Mouse (Mus musculus) neural tube, embryonic 11.5 days (tissue): ENCODE data around the gene Olfr229. TPM values are rescaled to one million over a fixed set of nuclear protein-coding genes. Genes with fewer than 3 reads are reported as not detected.
"Not testable (repeated sequence)": the region's sequence is repeated elsewhere in the genome, so short reads cannot be mapped to it uniquely, and the experiment has no call there.

Experiments
- ATAC-seq: fragments of 200-750 bp; cut with Nextera tagmentation; 2 replicates; pipeline ENCODE4 v1.8.0; 2017; ENCODE audit warnings: moderate number of reproducible peaks, mild to moderate bottlenecking, moderate TSS enrichment, moderate library complexity; ENCODE audit not compliant: insufficient read depth, low FRiP score, low TSS enrichment
- DNase-seq: peaks from one replicate; pipeline ENCODE4 v3.0.0-alpha.2; 2015; ENCODE audit warnings: low spot score
- H3K27ac ChIP-seq: fragments of 300-500 bp; sonication (generic); 2 replicates; pipeline ENCODE4 v1.5.1; 2014; ENCODE audit warnings: low read depth, mild to moderate bottlenecking, low read length
- H3K27me3 ChIP-seq: fragments of 300-500 bp; sonication (generic); 2 replicates; pipeline ENCODE4 v1.6.1; 2014; ENCODE audit warnings: mild to moderate bottlenecking, low read length, mixed read lengths; ENCODE audit not compliant: control insufficient read depth, insufficient read depth
- H3K36me3 ChIP-seq: fragments of 300-500 bp; sonication (generic); 2 replicates; pipeline ENCODE4 v1.6.1; 2014; ENCODE audit warnings: mild to moderate bottlenecking, low read length, moderate library complexity, mixed read lengths; ENCODE audit not compliant: control insufficient read depth, insufficient read depth
- H3K4me1 ChIP-seq: fragments of 300-500 bp; sonication (generic); 2 replicates; pipeline ENCODE4 v1.6.1; 2014; ENCODE audit warnings: low read length, mixed read lengths; ENCODE audit not compliant: control insufficient read depth, insufficient read depth
- H3K4me2 ChIP-seq: fragments of 300-500 bp; sonication (generic); 2 replicates; pipeline ENCODE4 v1.6.1; 2014; ENCODE audit warnings: low read depth, mild to moderate bottlenecking, moderate library complexity
- H3K4me3 ChIP-seq: fragments of 300-500 bp; sonication (generic); 2 replicates; pipeline ENCODE4 v1.5.1; 2014; ENCODE audit warnings: low read depth, low read length
- H3K9ac ChIP-seq: fragments of 300-500 bp; sonication (generic); 2 replicates; pipeline ENCODE4 v1.6.1; 2014; ENCODE audit warnings: mild to moderate bottlenecking, low read length
- H3K9me3 ChIP-seq: fragments of 300-500 bp; sonication (generic); 2 replicates; pipeline ENCODE4 v1.6.1; 2016; ENCODE audit warnings: low read length; ENCODE audit not compliant: control insufficient read depth
- whole genome bisulfite sequencing: fragments of 180-500 bp; shearing (Covaris S2); extraction: QIAGEN DNeasy Blood & Tissue Kit; methylation state at CpG from one replicate; pipeline ENCODE4 v1.1.7; 2014; 5-methylcytosine and 5-hydroxymethylcytosine counted together
- polyA plus RNA-seq: library from polyadenylated mRNA; unstranded; fragments of >200 nt; fragmentation: Nextera tagmentation; extraction: Ambion mirVana; gene quantifications from 2 replicates; pipeline ENCODE4 v1.2.1, GENCODE M21; 2014

Olfr229 gene
- not detected in 2 replicates for polyA plus RNA-seq

GRCm38 (mm10) chr9:39907036-39907435 is at the start of gene Olfr229:
Gene Olfr229, plus strand, starts transcription at chr9:39907336.
- Histone ChIP-seq H3K4me1 (no peaks in the 10 kb centered on the region), H3K4me3 (no peak within 1 kb of the TSS), H3K36me3 (no peaks in the 10 kb centered on the region), H3K9me3 (no peaks in the 10 kb centered on the region), H3K27me3 (no peaks in the 10 kb centered on the region), H3K9ac (no peak within 1 kb of the TSS), H3K4me2 (no peak within 1 kb of the TSS), H3K27ac (no peak within 1 kb of the TSS)
- WGBS: 75% methylated on average over 2 of the region's 2 CpGs
- ATAC-seq (no peak), DNase-seq (no peak)

GRCm38 (mm10) chr9:39866122-39866521 is 41.0 kb upstream of the Olfr229 start, which contains the start of gene Olfr972:
Gene Olfr972, plus strand, starts transcription at chr9:39866422.
- no peak for ATAC-seq
- H3K9me3 ChIP-seq: no peaks in the 10 kb centered on the region
- DNase-seq: no peak
- no peak within 1 kb of the TSS for H3K4me2 ChIP-seq
- no peak within 1 kb of the TSS for H3K27ac ChIP-seq
- H3K36me3 ChIP-seq: no peaks in the 10 kb centered on the region
- H3K27me3 ChIP-seq: no peaks in the 10 kb centered on the region
- H3K9ac ChIP-seq: no peak within 1 kb of the TSS
- H3K4me1 ChIP-seq: no peaks in the 10 kb centered on the region
- H3K4me3 ChIP-seq: no peak within 1 kb of the TSS
- 74% methylated on average over 2 of the region's 2 CpGs for WGBS

GRCm38 (mm10) chr9:39871986-39872385 is 35.1 kb upstream of the Olfr229 start:
- 91% methylated on average over 1 of the region's 1 CpGs for WGBS
- not testable (repeated sequence) for H3K9ac ChIP-seq, DNase-seq, H3K4me1 ChIP-seq, H3K36me3 ChIP-seq, H3K9me3 ChIP-seq, H3K4me3 ChIP-seq, H3K27ac ChIP-seq, H3K27me3 ChIP-seq, H3K4me2 ChIP-seq, ATAC-seq

GRCm38 (mm10) chr9:39877541-39878396 is 29.4 kb upstream of the Olfr229 start:
- ATAC-seq, H3K4me3 ChIP-seq, H3K27me3 ChIP-seq, H3K4me1 ChIP-seq, H3K9me3 ChIP-seq, DNase-seq, H3K9ac ChIP-seq, H3K27ac ChIP-seq, H3K4me2 ChIP-seq, H3K36me3 ChIP-seq: not testable (repeated sequence)
- WGBS: no CpG with 5 or more reads among the region's 4 CpGs

- Histone ChIP-seq H3K4me1 (no peaks in the 10 kb centered on the region), H3K27ac (no peak overlapping the region), H3K36me3 (no peaks in the 10 kb centered on the region), H3K4me2 (no peak overlapping the region), H3K9ac (no peak overlapping the region), H3K9me3 (no peaks in the 10 kb centered on the region), H3K27me3 (no peaks in the 10 kb centered on the region), H3K4me3 (no peak overlapping the region)
- no peak for ATAC-seq
- no peak for DNase-seq
- WGBS: 80% methylated on average over 6 of the region's 6 CpGs
These were observed 2.0 kb upstream of the Olfr229 start for GRCm38 (mm10) chr9:39905106-39905505.

- 87% methylated on average over 3 of the region's 3 CpGs for WGBS
- no peak overlapping the region for H3K9ac ChIP-seq
- ATAC-seq (no peak), DNase-seq (no peak)
- H3K36me3 ChIP-seq: no peaks in the 10 kb centered on the region
- H3K27ac ChIP-seq: no peak overlapping the region
- H3K4me2 ChIP-seq: no peak overlapping the region
- H3K4me3 ChIP-seq: no peak overlapping the region
- H3K9me3 ChIP-seq: no peaks in the 10 kb centered on the region
- H3K27me3 ChIP-seq: no peaks in the 10 kb centered on the region
- H3K4me1 ChIP-seq: no peaks in the 10 kb centered on the region
These were observed 2.8 kb downstream of the Olfr229 start for GRCm38 (mm10) chr9:39909939-39910338.

- H3K27me3 ChIP-seq, H3K27ac ChIP-seq, H3K4me3 ChIP-seq, H3K4me2 ChIP-seq, H3K36me3 ChIP-seq, H3K4me1 ChIP-seq, DNase-seq, H3K9ac ChIP-seq, ATAC-seq, H3K9me3 ChIP-seq: not testable (repeated sequence)
- no CpG with 5 or more reads among the region's 4 CpGs for WGBS
These were observed 21.1 kb downstream of the Olfr229 start for GRCm38 (mm10) chr9:39927975-39928836.

- not testable (repeated sequence) for H3K4me1 ChIP-seq, ATAC-seq, H3K36me3 ChIP-seq, H3K4me2 ChIP-seq, DNase-seq, H3K4me3 ChIP-seq, H3K27me3 ChIP-seq, H3K27ac ChIP-seq, H3K9ac ChIP-seq, H3K9me3 ChIP-seq
- WGBS: 72% methylated on average over 1 of the region's 1 CpGs
These were observed 21.7 kb downstream of the Olfr229 start for GRCm38 (mm10) chr9:39928837-39929236.
